Mouse (Mus musculus): ENCODE measurements around the gene Wdr24. TPM values are rescaled to one million over a fixed set of nuclear protein-coding genes. Genes with fewer than 3 reads are reported as not detected.

Wdr24 gene
- polyA plus RNA-seq, 1 experiment, result not detected

- peak overlapping the region; percentile 81 for H3K4me3 ChIP-seq (ENCODE audit: insufficient read depth, low read depth, low read length)
- TF ChIP-seq CTCF (IDR thresholded peaks at IDR 0.05; ENCODE audit: insufficient read depth, low read depth, low read length), result no peak
- peak; percentile 89 for TF ChIP-seq POLR2A (IDR thresholded peaks at IDR 0.05; ENCODE audit: insufficient read depth, low read depth, low read length)
These were observed 9.2 kb downstream of the Wdr24 start for GRCm38 (mm10) chr17:25832436-25833290.

GRCm38 (mm10) chr17:25833291-25833663 is 9.8 kb downstream of the Wdr24 start, which contains the start of gene Stub1:
Gene Stub1, minus strand, starts transcription at chr17:25833404.
- Histone ChIP-seq H3K27ac (ENCODE audit: insufficient read depth, low read depth, low read length) (peak within 1 kb of the TSS; percentile 97), H3K4me3 (ENCODE audit: insufficient read depth, low read depth, low read length) (peak within 1 kb of the TSS; percentile 81), H3K4me1 (ENCODE audit: control insufficient read depth, insufficient read depth, low read length) (peaks cover 70% of the 10 kb centered on the region)
- under 1% methylated on average over 24 of the region's 24 CpGs for WGBS
- TF ChIP-seq POLR2A (IDR thresholded peaks at IDR 0.05; ENCODE audit: insufficient read depth, low read depth, low read length) (no peak), CTCF (IDR thresholded peaks at IDR 0.05; ENCODE audit: insufficient read depth, low read depth, low read length) (no peak)

More at GRCm38 (mm10) chr17:25832436-25833290, 9.2 kb downstream of the Wdr24 start:
- Histone ChIP-seq H3K4me1 (ENCODE audit: control insufficient read depth, insufficient read depth, low read length) (peaks cover 70% of the 10 kb centered on the region), H3K27ac (ENCODE audit: insufficient read depth, low read depth, low read length) (peak overlapping the region; percentile 97)
- under 1% methylated on average over 76 of the region's 77 CpGs for WGBS

DNA sequence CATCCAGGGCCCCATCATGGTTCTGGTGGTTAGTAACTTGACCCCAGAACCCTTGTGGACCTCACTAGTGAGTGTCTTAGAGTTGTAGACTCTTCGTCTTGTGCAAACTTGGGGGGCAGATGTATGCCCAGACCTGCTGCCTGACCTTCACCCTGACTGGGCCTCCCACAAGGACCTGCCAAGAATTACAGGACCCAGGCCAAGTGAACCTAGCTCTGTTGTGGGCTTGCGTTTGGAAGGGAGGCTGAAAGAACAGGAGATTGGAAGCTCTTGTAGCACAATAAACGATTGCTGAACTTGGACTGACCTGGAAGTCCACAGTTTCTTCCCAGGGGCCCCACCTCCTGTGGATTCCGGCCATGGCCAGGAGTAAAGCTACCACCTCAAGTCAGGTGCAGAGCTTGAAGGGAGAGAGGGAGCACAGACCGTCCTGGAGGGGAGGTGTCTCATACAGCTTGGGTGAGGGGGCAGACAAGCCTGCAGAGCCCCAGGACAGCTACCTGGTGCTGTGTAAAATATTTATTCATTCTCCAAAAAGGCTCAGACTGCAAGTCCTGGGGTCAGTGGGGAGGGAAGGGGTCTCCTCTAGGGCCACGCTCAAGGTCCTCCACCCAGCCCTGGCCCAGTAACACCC is 10.7 kb downstream of the Wdr24 start:
- peak overlapping the region; percentile 81 for H3K4me3 ChIP-seq (ENCODE audit: insufficient read depth, low read depth, low read length)
- WGBS, result 26% methylated on average over 6 of the region's 6 CpGs
- H3K4me1 ChIP-seq (ENCODE audit: control insufficient read depth, insufficient read depth, low read length), result peaks cover 69% of the 10 kb centered on the region
- no peak for TF ChIP-seq CTCF (IDR thresholded peaks at IDR 0.05; ENCODE audit: insufficient read depth, low read depth, low read length)
- no peak for TF ChIP-seq POLR2A (IDR thresholded peaks at IDR 0.05; ENCODE audit: insufficient read depth, low read depth, low read length)
- peak overlapping the region; percentile 97 for H3K27ac ChIP-seq (ENCODE audit: insufficient read depth, low read depth, low read length)

- Histone ChIP-seq H3K4me3 (ENCODE audit: insufficient read depth, low read depth, low read length) (peak overlapping the region; percentile 81), H3K4me1 (ENCODE audit: control insufficient read depth, insufficient read depth, low read length) (peaks cover 67% of the 10 kb centered on the region), H3K27ac (ENCODE audit: insufficient read depth, low read depth, low read length) (no peak overlapping the region)
- TF ChIP-seq CTCF (IDR thresholded peaks at IDR 0.05; ENCODE audit: insufficient read depth, low read depth, low read length) (no peak), POLR2A (IDR thresholded peaks at IDR 0.05; ENCODE audit: insufficient read depth, low read depth, low read length) (no peak)
- WGBS, result 80% methylated on average over 12 of the region's 12 CpGs
These were observed 11.3 kb downstream of the Wdr24 start for GRCm38 (mm10) chr17:25834595-25835222.

DNA sequence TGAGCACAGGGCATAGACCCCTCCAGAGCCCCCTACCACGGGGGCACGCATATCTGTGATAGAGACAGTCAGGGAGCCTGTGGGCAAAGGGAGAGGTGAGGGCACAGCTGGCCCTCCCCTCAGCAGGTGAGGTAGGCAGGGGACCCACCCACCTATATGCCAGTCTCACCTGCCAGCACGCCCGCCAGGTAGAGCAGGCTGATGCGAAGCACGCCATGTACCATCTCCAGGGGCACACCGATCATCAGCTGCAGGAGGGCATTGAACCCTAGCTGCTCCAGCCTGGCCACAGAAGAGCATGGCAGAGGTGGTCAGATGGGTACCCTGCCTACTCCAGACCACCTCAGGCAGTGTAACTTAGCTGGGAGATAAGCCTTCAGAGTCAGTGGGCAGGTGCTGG is 11.9 kb downstream of the Wdr24 start:
- Histone ChIP-seq H3K27ac (ENCODE audit: insufficient read depth, low read depth, low read length) (no peak overlapping the region), H3K4me1 (ENCODE audit: control insufficient read depth, insufficient read depth, low read length) (peaks cover 65% of the 10 kb centered on the region)

GRCm38 (mm10) chr17:25835816-25836215 is 12.4 kb downstream of the Wdr24 start:
- peak overlapping the region; percentile 74; the same call in 1 of the 2 replicates for H3K27ac ChIP-seq (ENCODE audit: insufficient read depth, low read depth, low read length)
- peaks cover 60% of the 10 kb centered on the region for H3K4me1 ChIP-seq (ENCODE audit: control insufficient read depth, insufficient read depth, low read length)
- 89% methylated on average over 16 of the region's 16 CpGs for WGBS
- peak overlapping the region; percentile 58 for H3K4me3 ChIP-seq (ENCODE audit: insufficient read depth, low read depth, low read length)
- TF ChIP-seq CTCF (IDR thresholded peaks at IDR 0.05; ENCODE audit: insufficient read depth, low read depth, low read length), result no peak
- no peak for TF ChIP-seq POLR2A (IDR thresholded peaks at IDR 0.05; ENCODE audit: insufficient read depth, low read depth, low read length)

More for the DNA sequence above, 11.9 kb downstream of the Wdr24 start:
- peak overlapping the region; percentile 81; the same call in 1 of the 2 replicates for H3K4me3 ChIP-seq (ENCODE audit: insufficient read depth, low read depth, low read length)
- WGBS, result 97% methylated on average over 7 of the region's 7 CpGs
- TF ChIP-seq POLR2A (IDR thresholded peaks at IDR 0.05; ENCODE audit: insufficient read depth, low read depth, low read length) (no peak), CTCF (IDR thresholded peaks at IDR 0.05; ENCODE audit: insufficient read depth, low read depth, low read length) (no peak)

- TF ChIP-seq POLR2A (IDR thresholded peaks at IDR 0.05; ENCODE audit: insufficient read depth, low read depth, low read length) (no peak), CTCF (IDR thresholded peaks at IDR 0.05; ENCODE audit: insufficient read depth, low read depth, low read length) (no peak)
- WGBS, result 8% methylated on average over 23 of the region's 23 CpGs
- Histone ChIP-seq H3K27ac (ENCODE audit: insufficient read depth, low read depth, low read length) (peak overlapping the region; percentile 74), H3K4me1 (ENCODE audit: control insufficient read depth, insufficient read depth, low read length) (peaks cover 53% of the 10 kb centered on the region), H3K4me3 (ENCODE audit: insufficient read depth, low read depth, low read length) (peak overlapping the region; percentile 58)
These were observed 13.1 kb downstream of the Wdr24 start for GRCm38 (mm10) chr17:25836397-25837075.

DNA sequence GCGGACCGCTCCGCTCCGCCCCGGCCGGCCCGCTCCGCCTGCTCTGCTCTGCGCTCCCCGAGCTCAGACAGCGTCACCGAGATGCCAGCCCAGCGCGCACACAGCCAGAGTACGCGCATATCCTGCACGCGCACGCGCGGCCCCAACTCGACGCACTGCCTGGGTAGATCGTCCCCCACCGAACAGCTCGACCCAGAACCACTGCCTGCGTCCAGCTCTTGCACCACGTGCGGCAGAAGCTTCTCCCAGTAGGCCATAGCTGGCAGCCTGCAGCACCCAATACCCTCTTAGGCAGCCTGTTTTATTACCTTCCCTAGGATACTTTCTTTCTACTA is 13.6 kb downstream of the Wdr24 start, which contains the start of gene Rhbdl1:
TSS of gene Rhbdl1 (minus strand) at position 220 of the 335 bp plus-strand sequence.
- Histone ChIP-seq H3K27ac (ENCODE audit: insufficient read depth, low read depth, low read length) (peak within 1 kb of the TSS; percentile 74), H3K4me1 (ENCODE audit: control insufficient read depth, insufficient read depth, low read length) (peaks cover 48% of the 10 kb centered on the region), H3K4me3 (ENCODE audit: insufficient read depth, low read depth, low read length) (peak within 1 kb of the TSS; percentile 58)
- 2% methylated on average over 29 of the region's 29 CpGs for WGBS
- TF ChIP-seq POLR2A (IDR thresholded peaks at IDR 0.05; ENCODE audit: insufficient read depth, low read depth, low read length) (peak; percentile 57), CTCF (IDR thresholded peaks at IDR 0.05; ENCODE audit: insufficient read depth, low read depth, low read length) (no peak)
